Mouse (Mus musculus) B cell, adult (primary cell): Measurements from ENCODE around the gene Ankrd49. TPM values are rescaled to one million over a fixed set of nuclear protein-coding genes. Genes with fewer than 3 reads are reported as not detected.

Experiments
- total RNA-seq: library from RNA; stranded (reverse); gene quantifications from 4 replicates; pipeline ENCODE4 v1.2.4, GENCODE M21; 2023; ENCODE audit not compliant: inconsistent age

Gene Ankrd49
- 22.0 to 29.5 TPM (median 28.2 TPM) in 4 replicates for total RNA-seq

GRCm38 (mm10) chr9:14784039-14785002, at the start of gene Ankrd49, which contains the start of gene Mre11a:
Ankrd49 (minus strand) TSS chr9:14784856.
Mre11a (plus strand) TSS chr9:14784654.

DNA sequence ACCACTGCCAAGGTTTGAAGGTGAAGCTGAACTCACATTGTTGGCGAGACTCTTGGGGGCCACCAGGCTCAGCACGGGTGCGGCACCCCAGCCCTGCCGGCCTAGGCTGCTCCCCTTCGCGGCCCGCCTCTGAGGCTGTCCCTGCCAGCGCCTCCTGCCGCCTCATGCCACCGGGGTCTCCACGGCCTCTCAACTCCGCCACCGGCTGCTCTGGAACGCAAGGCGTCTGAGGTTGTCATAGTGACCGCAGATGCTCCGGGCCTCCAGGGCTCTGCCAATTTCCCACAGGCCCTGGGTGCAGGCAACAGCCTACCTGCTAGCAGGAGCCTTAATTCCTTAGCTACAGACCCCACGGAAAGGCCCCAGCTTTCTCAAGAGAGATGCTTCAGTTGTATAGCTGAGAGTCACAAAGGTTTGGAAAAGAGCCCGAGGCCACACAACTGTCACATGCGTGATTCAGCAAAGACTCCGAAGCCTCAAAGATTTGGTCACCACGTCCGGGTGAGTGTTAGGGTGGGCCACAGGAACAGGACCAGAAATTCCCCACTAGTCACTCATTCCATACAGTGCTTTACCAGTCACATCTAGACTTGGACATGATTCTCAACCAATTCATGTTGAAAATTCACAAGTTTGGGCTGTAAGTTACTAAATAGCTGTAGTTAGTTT, 13.7 kb downstream of the Ankrd49 start, which contains the start of gene 1700012B09Rik:
TSS of gene 1700012B09Rik (minus strand) at position 228 of the 669 bp plus-strand sequence.

GRCm38 (mm10) chr9:14752001-14752522, 32.6 kb downstream of the Ankrd49 start, which contains the start of gene Fut4:
Fut4 (minus strand) TSS chr9:14752393.

DNA sequence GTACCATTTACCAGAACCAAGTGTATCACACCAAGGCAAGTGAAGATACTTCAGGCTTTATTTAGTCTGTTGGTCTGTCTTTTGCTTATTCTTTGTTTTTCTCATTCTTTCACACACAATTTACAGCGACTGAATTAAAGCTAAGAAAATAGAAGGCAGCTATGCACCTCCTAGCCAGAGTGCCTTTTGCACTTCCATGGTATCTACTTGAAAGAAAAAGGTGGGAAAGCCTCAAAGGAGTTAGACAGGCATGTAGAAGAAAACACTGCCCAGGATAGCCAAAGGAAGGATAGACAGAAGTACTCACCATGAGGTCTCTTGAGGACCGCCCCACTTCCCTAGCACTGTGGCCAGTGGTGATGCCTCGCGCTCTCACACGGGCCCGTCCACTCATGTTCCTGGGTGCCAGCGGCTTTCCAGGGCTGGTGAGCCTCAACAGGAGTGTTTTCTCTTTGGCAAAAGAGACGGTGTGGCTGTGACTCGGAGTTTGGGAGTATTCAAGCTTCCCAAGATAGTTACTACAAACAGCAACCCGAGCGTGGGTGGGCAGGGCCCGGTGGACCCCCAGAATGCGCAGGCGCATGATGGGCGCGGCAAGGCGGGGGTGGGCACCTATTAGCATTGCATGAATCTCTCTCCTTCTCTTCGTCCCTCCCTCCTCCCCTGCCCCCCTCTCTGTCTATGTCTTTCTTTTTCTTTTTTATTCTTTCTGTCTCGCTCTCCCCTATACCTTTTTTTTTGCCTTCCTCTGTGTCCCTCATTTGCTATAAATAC, 44.3 kb downstream of the Ankrd49 start, which contains the start of gene Piwil4:
TSS of gene Piwil4 (minus strand) at position 583 of the 774 bp plus-strand sequence.

Other genes starting within 250 kb of the Ankrd49 start
- gene Amotl1, start 139.8 kb downstream of the Ankrd49 start, total RNA-seq = 0.06 to 0.16 TPM in 2 of 4 replicates, not detected in the others
- not detected in 4 replicates for gene Piwil4, start 44.1 kb downstream of the Ankrd49 start, total RNA-seq
- 0.15 to 0.29 TPM (median 0.15 TPM) in 3 of 4 replicates, not detected in the other for gene Fut4, start 32.5 kb downstream of the Ankrd49 start, total RNA-seq
- gene 1700012B09Rik, start 13.8 kb downstream of the Ankrd49 start, total RNA-seq = not detected in 4 replicates
- gene Mre11a, start 202 bp downstream of the Ankrd49 start, total RNA-seq = 42.7 to 55.4 TPM (median 48.9 TPM) in 4 replicates
- not detected in 4 replicates for gene Gpr83, start 75.4 kb upstream of the Ankrd49 start, total RNA-seq
- 0.81 to 1.1 TPM (median 0.81 TPM) in 3 of 4 replicates, not detected in the other for gene Izumo1r, start 119.1 kb upstream of the Ankrd49 start, total RNA-seq